Mouse (Mus musculus) forebrain, embryonic 16.5 days (tissue): Measurements from ENCODE around the gene Vasp. TPM values are rescaled to one million over a fixed set of nuclear protein-coding genes. Genes with fewer than 3 reads are reported as not detected.

Experiments used
- ATAC-seq: fragments of 200-750 bp; cut with Nextera tagmentation; 2 replicates; pipeline ENCODE4 v1.8.0; 2017; ENCODE audit warnings: mild to moderate bottlenecking, moderate library complexity
- H3K27ac ChIP-seq: fragments of 300-500 bp; sonication (generic); 2 replicates; pipeline ENCODE4 v1.5.1; 2014; ENCODE audit warnings: low read length, control low read depth
- H3K27me3 ChIP-seq: fragments of 300-500 bp; sonication (generic); replicated peaks from 2 replicates; pipeline ENCODE4 v1.6.1; 2014; ENCODE audit warnings: low read length; ENCODE audit not compliant: control insufficient read depth, insufficient read depth
- H3K36me3 ChIP-seq: fragments of 300-500 bp; sonication (generic); 2 replicates; pipeline ENCODE4 v1.6.1; 2014; ENCODE audit not compliant: control insufficient read depth, insufficient read depth
- H3K4me1 ChIP-seq: fragments of 300-500 bp; sonication (generic); replicated peaks from 2 replicates; pipeline ENCODE4 v1.6.1; 2014; ENCODE audit warnings: low read length; ENCODE audit not compliant: control insufficient read depth, insufficient read depth
- H3K4me2 ChIP-seq: fragments of 300-500 bp; sonication (generic); 2 replicates; pipeline ENCODE4 v1.6.1; 2014; ENCODE audit warnings: mild to moderate bottlenecking, low read length, control low read depth
- H3K4me3 ChIP-seq: fragments of 300-500 bp; sonication (generic); replicated peaks from 2 replicates; pipeline ENCODE4 v1.5.1; 2014; ENCODE audit warnings: mild to moderate bottlenecking, low read length, control low read depth
- H3K9ac ChIP-seq: fragments of 300-500 bp; sonication (generic); replicated peaks from 2 replicates; pipeline ENCODE4 v1.6.1; 2014; ENCODE audit warnings: low read depth, low read length, control low read depth
- H3K9me3 ChIP-seq: fragments of 300-500 bp; sonication (generic); 2 replicates; pipeline ENCODE4 v1.6.1; 2016; ENCODE audit warnings: low read length; ENCODE audit not compliant: control insufficient read depth
- WGBS: fragments of 180-500 bp; shearing (Covaris S2); extraction: QIAGEN DNeasy Blood & Tissue Kit; methylation state at CpG from one replicate; pipeline ENCODE4 v1.1.7; 2014; 5-methylcytosine and 5-hydroxymethylcytosine counted together
- polyA plus RNA-seq: library from polyadenylated mRNA; unstranded; fragments of >200 nt; fragmentation: Nextera tagmentation; extraction: Ambion mirVana; gene quantifications from 2 replicates; pipeline ENCODE4 v1.2.1, GENCODE M21; 2015

Vasp gene
- polyA plus RNA-seq, 1 experiment from 2014 or later = 38.0 TPM

DNA sequence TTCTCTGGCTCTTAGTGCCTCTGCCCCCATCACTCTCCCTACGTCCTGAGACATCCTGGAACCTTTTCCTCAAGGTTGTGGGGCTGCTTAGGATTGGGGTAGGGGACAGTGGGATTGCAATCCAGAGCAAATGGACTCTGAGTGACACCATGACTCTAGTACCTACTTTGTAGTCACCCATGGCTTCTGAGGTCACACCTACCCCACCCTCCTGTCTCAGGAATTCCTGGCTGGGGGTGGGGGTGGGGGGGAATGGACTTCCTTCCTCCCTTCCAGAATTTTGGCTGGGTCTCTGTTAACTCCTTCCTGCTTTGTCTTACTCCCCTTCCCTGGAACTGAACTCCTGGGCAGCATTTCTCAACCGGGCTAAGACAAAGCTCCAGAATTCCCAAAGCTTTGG lies 58.2 kb downstream of the Vasp start:
- WGBS = 61% methylated on average over 2 of the region's 2 CpGs
- Histone ChIP-seq H3K4me3 (no peak overlapping the region), H3K27ac (no peak overlapping the region), H3K4me1 (peaks cover 10% of the 10 kb centered on the region), H3K9ac (no peak overlapping the region), H3K4me2 (no peak overlapping the region), H3K27me3 (no peaks in the 10 kb centered on the region), H3K9me3 (no peaks in the 10 kb centered on the region), H3K36me3 (no peaks in the 10 kb centered on the region)
- ATAC-seq = no peak

DNA sequence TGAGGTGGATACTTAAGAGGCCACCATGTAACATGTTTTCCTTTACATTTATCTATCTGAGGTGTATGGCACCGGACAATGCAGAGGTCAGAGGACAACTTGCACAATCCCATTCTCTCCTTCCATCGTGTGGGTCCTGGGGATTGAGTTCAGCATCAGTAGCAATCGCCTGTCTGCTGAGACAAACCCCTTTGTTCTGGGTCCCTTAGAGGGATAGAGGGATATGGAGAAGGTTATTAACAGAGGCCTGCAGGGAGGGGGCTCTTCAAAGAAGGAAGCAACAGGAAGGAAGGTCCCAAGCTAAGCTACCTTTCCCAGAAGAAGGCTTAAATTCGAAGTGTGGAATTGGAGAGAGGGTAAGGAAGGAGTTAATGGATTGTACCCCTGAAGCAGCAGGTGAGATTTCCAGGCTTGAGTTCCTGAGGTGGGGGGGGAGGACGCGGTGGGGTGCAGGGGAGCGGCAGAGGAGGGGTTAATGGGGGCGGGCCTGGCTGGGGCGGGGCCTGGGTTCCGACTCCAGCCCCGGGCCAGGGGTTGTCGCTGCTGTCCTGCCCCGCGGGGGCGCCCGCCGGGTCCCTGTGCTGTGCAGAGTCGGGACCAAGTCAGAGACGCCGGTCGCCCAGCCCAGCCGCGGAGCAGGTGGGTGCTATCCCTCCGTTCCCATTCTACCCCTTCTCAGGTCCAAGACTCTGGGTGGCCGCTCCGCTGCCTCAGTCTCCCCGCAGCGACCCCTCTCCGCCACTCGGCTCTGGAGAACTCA lies 59.4 kb downstream of the Vasp start, which contains the start of gene Gpr4:
Gene Gpr4 (plus strand): TSS at position 543 of the 760 bp plus-strand sequence.
- Histone ChIP-seq H3K4me3 (peak within 1 kb of the TSS; percentile 52), H3K36me3 (no peaks in the 10 kb centered on the region), H3K4me2 (peak within 1 kb of the TSS; percentile 75), H3K27ac (no peak within 1 kb of the TSS), H3K9ac (peak within 1 kb of the TSS; percentile 66), H3K9me3 (no peaks in the 10 kb centered on the region), H3K27me3 (no peaks in the 10 kb centered on the region), H3K4me1 (peaks cover 10% of the 10 kb centered on the region)
- peak; percentile 76 for ATAC-seq
- 3% methylated on average over 28 of the region's 30 CpGs for WGBS

DNA sequence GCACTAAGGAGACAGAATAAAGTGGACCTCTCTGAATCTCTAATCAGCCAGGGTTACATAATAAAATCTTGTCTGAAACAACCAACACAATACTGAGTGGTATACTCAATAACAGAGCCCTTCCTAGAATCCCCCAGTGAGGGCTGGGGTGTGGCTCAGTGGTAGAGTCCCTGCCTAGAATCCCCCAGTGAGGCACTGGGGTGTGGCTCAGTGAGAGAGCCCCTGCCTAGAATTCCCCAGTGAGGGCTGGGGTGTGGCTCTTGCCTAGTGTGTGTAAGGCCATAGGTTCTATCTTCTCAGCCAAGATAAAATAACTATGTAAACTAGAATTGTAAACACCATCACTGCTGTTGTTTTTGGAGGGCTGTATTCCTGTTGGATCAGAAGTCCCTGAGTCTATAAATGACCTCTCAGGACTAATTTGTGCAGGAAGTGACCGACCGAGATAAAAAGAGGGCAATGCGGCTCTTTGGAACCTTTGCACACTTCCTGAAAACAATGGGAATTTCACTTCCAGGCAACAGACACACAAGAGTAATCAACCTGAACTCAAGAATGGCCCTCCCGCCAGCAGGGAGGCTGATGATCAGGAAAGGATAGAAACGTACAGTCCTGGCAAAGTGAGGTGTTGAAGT lies 60.5 kb downstream of the Vasp start:
- Histone ChIP-seq H3K4me1 (peaks cover 10% of the 10 kb centered on the region), H3K27me3 (no peaks in the 10 kb centered on the region), H3K36me3 (no peaks in the 10 kb centered on the region), H3K9me3 (no peaks in the 10 kb centered on the region), H3K27ac (no peak overlapping the region), H3K4me3 (no peak overlapping the region), H3K4me2 (no peak overlapping the region), H3K9ac (no peak overlapping the region)
- 63% methylated on average over 5 of the region's 5 CpGs for WGBS
- ATAC-seq = no peak

DNA sequence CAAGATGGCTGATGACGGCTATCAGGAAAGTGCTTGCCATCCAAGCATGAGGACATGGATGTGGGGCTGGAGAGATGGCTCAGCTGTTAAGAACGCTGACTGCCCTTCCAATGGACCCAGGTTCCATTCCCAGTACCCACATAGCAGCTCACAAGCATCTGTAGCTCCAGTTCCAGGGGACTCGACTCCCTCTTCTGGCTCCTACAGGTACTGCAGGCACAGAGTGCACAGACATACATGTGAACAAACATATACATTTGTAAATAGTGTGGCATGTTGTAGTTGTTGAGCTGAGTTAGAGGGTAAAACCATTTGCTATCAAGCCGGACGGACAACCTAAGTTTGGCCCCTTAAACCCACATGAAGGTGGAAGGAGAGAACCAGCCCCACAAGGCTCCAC lies 61.6 kb downstream of the Vasp start:
- Histone ChIP-seq H3K9ac (no peak overlapping the region), H3K4me3 (no peak overlapping the region), H3K27ac (no peak overlapping the region), H3K36me3 (peaks cover 4% of the 10 kb centered on the region; the same call in 1 of the 2 replicates), H3K4me2 (no peak overlapping the region), H3K9me3 (no peaks in the 10 kb centered on the region), H3K27me3 (no peaks in the 10 kb centered on the region), H3K4me1 (peaks cover 8% of the 10 kb centered on the region)
- WGBS = 94% methylated on average over 5 of the region's 5 CpGs
- no peak for ATAC-seq

DNA sequence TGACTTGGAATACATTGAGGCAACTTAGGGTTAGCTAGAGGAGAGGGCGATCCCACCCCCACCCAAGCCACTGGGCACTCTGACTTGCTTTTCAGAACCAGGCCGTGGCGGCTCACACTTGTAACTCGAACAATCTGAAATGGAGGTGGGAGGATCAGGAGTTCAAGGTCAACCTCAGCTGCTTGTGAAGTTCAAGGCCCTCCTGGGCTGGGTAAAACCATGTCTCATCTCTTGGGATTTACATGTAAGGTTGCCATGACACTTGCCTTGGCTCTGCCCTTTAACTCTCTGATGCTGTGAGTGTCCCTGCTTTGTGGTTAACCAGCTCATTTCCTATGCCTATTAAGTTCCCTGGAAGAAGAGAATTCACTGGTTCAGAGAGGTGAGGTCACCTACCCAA lies 62.1 kb downstream of the Vasp start:
- Histone ChIP-seq H3K9ac (no peak overlapping the region), H3K4me1 (peaks cover 8% of the 10 kb centered on the region), H3K27ac (no peak overlapping the region), H3K4me2 (no peak overlapping the region), H3K27me3 (no peaks in the 10 kb centered on the region), H3K36me3 (peaks cover 4% of the 10 kb centered on the region), H3K4me3 (no peak overlapping the region), H3K9me3 (no peaks in the 10 kb centered on the region)
- 83% methylated on average over 4 of the region's 4 CpGs for WGBS
- ATAC-seq = no peak

DNA sequence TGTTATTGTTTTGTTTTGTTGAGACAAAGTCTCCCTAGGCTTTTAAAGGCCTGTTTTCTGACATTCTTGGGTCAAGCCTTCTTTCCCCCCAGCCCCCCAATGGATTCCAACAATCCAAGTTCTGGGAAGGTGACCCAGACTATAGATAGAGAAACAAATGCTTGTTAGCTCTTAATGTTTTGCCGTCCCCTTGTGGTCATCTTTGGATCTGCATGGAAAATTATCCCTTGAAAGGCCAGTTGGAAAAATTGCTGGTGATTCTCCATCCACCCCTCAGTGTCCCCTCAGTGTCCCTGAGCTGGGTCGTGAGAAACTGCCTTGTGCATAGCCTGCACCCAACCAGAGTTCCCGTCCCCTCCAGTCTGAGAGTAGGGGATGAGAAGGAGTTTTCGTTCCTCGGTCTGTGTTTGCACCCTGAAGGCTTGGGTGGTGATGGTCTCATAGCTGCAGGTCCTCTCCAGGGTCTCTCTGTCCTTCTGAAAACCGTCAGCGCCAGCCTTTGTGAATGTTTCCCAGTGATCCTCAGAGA lies 62.6 kb downstream of the Vasp start:
- 52% methylated on average over 7 of the region's 7 CpGs for WGBS

DNA sequence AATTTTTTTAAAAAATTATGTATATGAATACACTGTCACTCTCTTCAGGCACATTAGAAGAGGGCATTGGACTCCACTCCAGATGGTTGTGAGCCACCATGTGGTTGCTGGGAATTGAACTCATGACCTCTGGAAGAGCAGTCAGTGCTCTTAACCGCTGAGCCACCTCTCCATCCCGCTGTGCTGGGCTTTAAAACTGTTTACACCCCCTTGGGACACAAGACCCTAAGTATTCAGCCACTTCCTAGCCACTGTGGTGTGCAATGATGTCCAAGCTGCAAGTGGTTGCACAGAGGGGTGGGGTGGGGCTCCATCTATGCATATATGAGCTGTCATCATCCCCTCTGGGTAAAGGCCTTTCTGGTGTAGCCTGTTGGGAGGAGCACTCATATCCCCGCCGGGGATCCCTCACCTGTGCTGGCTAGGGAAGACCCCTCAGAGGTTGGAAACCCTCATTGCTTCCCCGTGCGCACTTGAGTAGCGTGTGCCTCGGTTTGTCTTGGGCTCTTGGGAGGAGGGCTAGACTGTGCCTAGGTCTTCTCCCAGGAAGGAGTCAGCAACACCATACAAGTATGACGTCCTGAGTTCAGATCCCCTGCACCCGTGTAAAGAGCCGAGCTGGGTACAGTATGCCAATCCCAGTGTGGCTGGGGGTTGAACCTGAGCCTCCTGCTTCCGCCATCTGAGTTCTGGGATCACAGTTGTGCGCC lies 63.3 kb downstream of the Vasp start:
- Histone ChIP-seq H3K4me1 (peaks cover 8% of the 10 kb centered on the region), H3K27me3 (no peaks in the 10 kb centered on the region), H3K27ac (no peak overlapping the region), H3K9me3 (no peaks in the 10 kb centered on the region), H3K9ac (no peak overlapping the region), H3K4me2 (no peak overlapping the region), H3K36me3 (peaks cover 8% of the 10 kb centered on the region), H3K4me3 (no peak overlapping the region)
- ATAC-seq = no peak
- 82% methylated on average over 13 of the region's 13 CpGs for WGBS

More for the DNA sequence above, 62.6 kb downstream of the Vasp start:
- Histone ChIP-seq H3K4me1 (peaks cover 8% of the 10 kb centered on the region), H3K4me3 (no peak overlapping the region), H3K9ac (no peak overlapping the region), H3K4me2 (no peak overlapping the region), H3K36me3 (peaks cover 8% of the 10 kb centered on the region), H3K27ac (no peak overlapping the region), H3K27me3 (no peaks in the 10 kb centered on the region), H3K9me3 (no peaks in the 10 kb centered on the region)
- no peak for ATAC-seq
